Mouse (Mus musculus): ENCODE data around the gene Tyk2.

Tyk2 gene

DNA sequence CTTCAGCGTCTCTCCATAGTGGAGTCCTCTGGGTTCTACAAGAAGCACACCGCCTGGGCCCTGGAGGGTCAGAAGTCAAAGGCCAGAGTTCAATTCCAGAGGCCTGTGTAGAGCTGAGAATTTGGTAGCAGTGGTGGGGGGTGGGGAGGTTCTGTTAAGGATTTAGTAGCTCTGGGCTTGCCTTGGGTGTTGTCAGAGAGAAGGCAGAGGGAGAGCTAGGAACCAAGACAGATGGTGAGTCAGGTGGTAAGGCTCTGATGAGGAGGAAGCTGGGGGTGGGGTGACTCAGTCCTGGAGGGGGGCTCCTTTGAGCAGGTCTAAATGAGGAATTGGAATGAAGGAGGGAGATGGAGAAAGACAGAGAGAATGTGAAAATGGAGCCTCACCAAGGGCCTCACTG is 68.1 kb downstream of the Tyk2 start:
- peak; percentile 70 to 84 for DNase-seq (ENCODE audit: low spot score in 2 of 2)

Measured in right cerebral cortex, postnatal 10 days (tissue).